Mouse (Mus musculus): ENCODE measurements around the gene Colgalt1. TPM values are rescaled to one million over a fixed set of nuclear protein-coding genes. Genes with fewer than 3 reads are reported as not detected.

Gene Colgalt1
- polyA plus RNA-seq (2017; shearing (Covaris generic)) = 51.1 TPM

DNA sequence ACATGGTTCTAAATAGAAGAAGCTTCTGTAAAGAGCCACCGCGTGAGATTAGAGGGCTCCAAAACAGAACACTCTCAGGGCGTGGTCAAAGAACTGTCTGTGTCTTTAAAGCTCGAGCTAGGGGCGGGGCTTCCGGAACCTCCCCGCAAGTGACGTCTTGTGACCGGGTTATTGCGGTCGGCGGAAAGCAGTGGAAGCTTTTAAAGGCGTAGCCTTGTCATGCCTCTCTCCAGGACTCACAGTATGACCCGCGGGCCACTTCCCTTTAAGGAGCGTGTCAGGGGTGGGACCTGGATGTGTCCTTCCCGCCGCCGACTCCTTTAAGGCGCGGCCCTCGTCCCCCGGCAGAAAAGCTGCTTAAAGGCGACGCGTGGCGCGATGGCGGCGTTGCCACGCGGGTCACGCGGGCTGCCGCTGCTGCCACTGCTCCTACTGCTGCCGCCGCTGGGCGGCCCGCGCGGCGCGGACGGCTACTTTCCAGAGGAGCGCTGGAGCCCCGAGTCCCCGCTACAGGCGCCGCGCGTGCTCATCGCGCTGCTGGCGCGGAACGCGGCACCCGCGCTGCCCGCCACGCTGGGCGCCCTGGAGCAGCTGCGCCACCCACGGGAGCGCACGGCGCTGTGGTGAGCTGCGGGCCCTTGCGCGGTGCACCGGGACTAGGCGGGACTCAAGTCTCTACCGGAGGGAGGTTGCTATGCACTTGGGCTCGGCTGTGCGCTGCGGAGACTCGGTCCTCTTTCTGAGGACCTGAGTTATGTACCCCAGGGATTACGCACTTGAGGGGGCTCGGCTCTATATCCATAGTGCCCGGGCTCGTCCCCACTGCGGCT lies at the start of gene Colgalt1:
Gene Colgalt1, plus strand, starts transcription at position 177 of the 830 bp plus-strand sequence.

GRCm38 (mm10) chr8:71566501-71566900 lies 44.3 kb upstream of the Colgalt1 start, which contains the start of gene Nxnl1:
Gene Nxnl1, minus strand, starts transcription at chr8:71566601.

DNA sequence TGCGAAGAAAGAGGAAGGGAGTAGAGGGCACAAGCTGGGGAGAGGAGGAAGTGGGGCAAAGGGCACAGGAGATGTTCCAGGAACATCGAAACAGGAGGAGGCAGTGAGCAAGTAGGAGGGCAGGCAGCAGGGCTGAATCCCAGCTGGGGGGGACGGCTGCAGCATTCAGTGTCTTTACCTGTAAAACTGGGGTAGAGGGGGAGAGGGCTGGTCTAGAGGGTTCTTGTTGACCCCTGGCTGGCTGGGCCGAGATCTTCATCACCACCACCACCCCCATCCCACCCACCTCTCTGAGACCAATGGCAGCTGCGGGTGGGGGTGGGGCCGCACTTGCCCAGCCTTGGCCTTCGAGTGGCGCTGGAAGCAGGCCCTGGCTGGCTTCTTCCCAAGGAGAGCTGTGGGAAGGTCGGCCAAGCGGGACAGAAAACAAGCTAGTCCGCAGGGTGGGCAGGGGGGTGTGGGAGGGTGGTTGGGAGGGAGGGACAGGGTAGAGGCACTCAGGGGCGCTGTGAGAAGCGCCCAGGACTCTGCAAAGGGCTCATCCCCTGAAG lies 42.3 kb upstream of the Colgalt1 start, which contains the start of gene Slc27a1:
Gene Slc27a1, plus strand, starts transcription at position 496 of the 551 bp plus-strand sequence.

GRCm38 (mm10) chr8:71591471-71592373 lies 19.1 kb upstream of the Colgalt1 start, which contains the start of gene Pgls:
Gene Pgls, plus strand, starts transcription at chr8:71592176.

GRCm38 (mm10) chr8:71597451-71597850 lies 13.3 kb upstream of the Colgalt1 start, which contains the start of gene Fam129c:
Gene Fam129c, plus strand, starts transcription at chr8:71597648.

GRCm38 (mm10) chr8:71671549-71671965 lies 60.8 kb downstream of the Colgalt1 start, which contains the start of gene Unc13a:
Gene Unc13a, minus strand, starts transcription at chr8:71671757.

Other genes starting within 250 kb of the Colgalt1 start
- 143 TPM for gene Use1, start 244.2 kb upstream of the Colgalt1 start, polyA plus RNA-seq (2017; shearing (Covaris generic))
- 19.0 TPM for gene Ocel1, start 239.7 kb upstream of the Colgalt1 start, polyA plus RNA-seq (2017; shearing (Covaris generic))
- gene Nr2f6, start 229.0 kb upstream of the Colgalt1 start, polyA plus RNA-seq (2017; shearing (Covaris generic)) = 8.1 TPM
- 0.26 TPM for gene Ushbp1, start 215.2 kb upstream of the Colgalt1 start, polyA plus RNA-seq (2017; shearing (Covaris generic))
- 116 TPM for gene Babam1, start 214.1 kb upstream of the Colgalt1 start, polyA plus RNA-seq (2017; shearing (Covaris generic))
- gene Ankle1, start 205.0 kb upstream of the Colgalt1 start, polyA plus RNA-seq (2017; shearing (Covaris generic)) = 1.4 TPM
- gene Abhd8, start 147.3 kb upstream of the Colgalt1 start, polyA plus RNA-seq (2017; shearing (Covaris generic)) = 156 TPM
- 72.6 TPM for gene Mrpl34, start 146.0 kb upstream of the Colgalt1 start, polyA plus RNA-seq (2017; shearing (Covaris generic))
- 106 TPM for gene Dda1, start 141.8 kb upstream of the Colgalt1 start, polyA plus RNA-seq (2017; shearing (Covaris generic))
- 16.2 TPM for gene Ano8, start 125.0 kb upstream of the Colgalt1 start, polyA plus RNA-seq (2017; shearing (Covaris generic))
- gene Gtpbp3, start 122.9 kb upstream of the Colgalt1 start, polyA plus RNA-seq (2017; shearing (Covaris generic)) = 10.7 TPM
- 0.55 TPM for gene Plvap, start 99.2 kb upstream of the Colgalt1 start, polyA plus RNA-seq (2017; shearing (Covaris generic))
- gene Ccdc194, start 85.3 kb upstream of the Colgalt1 start, polyA plus RNA-seq (2017; shearing (Covaris generic)) = 0.19 TPM
- gene Bst2, start 73.5 kb upstream of the Colgalt1 start, polyA plus RNA-seq (2017; shearing (Covaris generic)) = 116 TPM
- gene Mvb12a, start 68.1 kb upstream of the Colgalt1 start, polyA plus RNA-seq (2017; shearing (Covaris generic)) = 96.2 TPM
- 2.2 TPM for gene Tmem221, start 52.1 kb upstream of the Colgalt1 start, polyA plus RNA-seq (2017; shearing (Covaris generic))
- 0.25 TPM for gene Nxnl1, start 44.4 kb upstream of the Colgalt1 start, polyA plus RNA-seq (2017; shearing (Covaris generic))
- 15.6 TPM for gene Slc27a1, start 42.1 kb upstream of the Colgalt1 start, polyA plus RNA-seq (2017; shearing (Covaris generic))
- gene Pgls, start 18.8 kb upstream of the Colgalt1 start, polyA plus RNA-seq (2017; shearing (Covaris generic)) = 115 TPM
- 13.0 TPM for gene Fam129c, start 13.3 kb upstream of the Colgalt1 start, polyA plus RNA-seq (2017; shearing (Covaris generic))
- gene Unc13a, start 60.8 kb downstream of the Colgalt1 start, polyA plus RNA-seq (2017; shearing (Covaris generic)) = 0.63 TPM
- 166 TPM for gene Jak3, start 65.3 kb downstream of the Colgalt1 start, polyA plus RNA-seq (2017; shearing (Covaris generic))
- gene Insl3, start 78.2 kb downstream of the Colgalt1 start, polyA plus RNA-seq (2017; shearing (Covaris generic)) = 47.0 TPM
- 6.1 TPM for gene B3gnt3, start 90.8 kb downstream of the Colgalt1 start, polyA plus RNA-seq (2017; shearing (Covaris generic))
- 249 TPM for gene Fcho1, start 114.7 kb downstream of the Colgalt1 start, polyA plus RNA-seq (2017; shearing (Covaris generic))

Measured in CD4-positive, CD25-positive, alpha-beta regulatory T cell (primary cell).